Mouse (Mus musculus) liver, adult 2 months (tissue): Measurements from ENCODE around the gene Arhgap27. TPM values are rescaled to one million over a fixed set of nuclear protein-coding genes. Genes with fewer than 3 reads are reported as not detected.

Source experiments
- DNase-seq: peaks from one replicate; pipeline ENCODE4 v3.0.0-alpha.2; 2011; ENCODE audit warnings: low read depth, low spot score; ENCODE audit errors: extremely low read depth
- H3K27ac ChIP-seq: fragments of 200-500 bp; replicated peaks from 2 replicates; pipeline ENCODE4 v1.5.1; 2012; ENCODE audit warnings: low read depth, mild to moderate bottlenecking, control low read depth, inconsistent platforms, low read length; ENCODE audit not compliant: insufficient read depth
- H3K27me3 ChIP-seq: fragments of 200-500 bp; 2 replicates; pipeline ENCODE4 v1.6.1; 2012; ENCODE audit warnings: mild to moderate bottlenecking, moderate library complexity, low read length, inconsistent platforms; ENCODE audit not compliant: control insufficient read depth, insufficient read depth
- H3K36me3 ChIP-seq: fragments of 200-500 bp; 2 replicates; pipeline ENCODE4 v1.6.1; 2012; ENCODE audit warnings: low read length, inconsistent platforms; ENCODE audit not compliant: control insufficient read depth, insufficient read depth
- H3K4me1 ChIP-seq: fragments of 200-500 bp; 2 replicates; pipeline ENCODE4 v1.6.1; 2011; ENCODE audit warnings: low read length; ENCODE audit not compliant: control insufficient read depth, insufficient read depth
- H3K4me3 ChIP-seq: fragments of 200-500 bp; 2 replicates; pipeline ENCODE4 v1.5.1; 2011; ENCODE audit warnings: low read depth, mild to moderate bottlenecking, control low read depth, low read length, moderate library complexity; ENCODE audit not compliant: insufficient read depth
- H3K79me2 ChIP-seq: fragments of 200-500 bp; 2 replicates; pipeline ENCODE4 v1.6.1; 2012; ENCODE audit warnings: inconsistent platforms, mild to moderate bottlenecking, low read length, moderate library complexity; ENCODE audit not compliant: control insufficient read depth, insufficient read depth
- H3K9ac ChIP-seq: fragments of 200-500 bp; 2 replicates; pipeline ENCODE4 v1.6.1; 2012; ENCODE audit warnings: low read depth, mild to moderate bottlenecking, control low read depth, inconsistent platforms, low read length
- CTCF ChIP-seq: fragments of 200-500 bp; IDR thresholded peaks from 2 replicates; pipeline ENCODE4 v1.5.1; 2011; ENCODE audit warnings: low read depth, low read length, control low read depth
- POLR2A ChIP-seq: fragments of 200-500 bp; IDR thresholded peaks from 2 replicates; pipeline ENCODE4 v1.6.1; 2011; ENCODE audit warnings: low read length, control low read depth; ENCODE audit not compliant: insufficient read depth; ENCODE audit errors: extremely low read depth
- WGBS: fragments of 180-500 bp; shearing (Covaris S2); methylation state at CpG from one replicate; pipeline ENCODE4 v1.1.7; 2018; 5-methylcytosine and 5-hydroxymethylcytosine counted together
- polyA plus RNA-seq: library from polyadenylated mRNA; depleted of rRNA; stranded (reverse); fragments of >200 nt; gene quantifications from 2 replicates; pipeline ENCODE4 v1.2.3, GENCODE M21; 2012
- total RNA-seq: library from RNA; depleted of rRNA; stranded (reverse); fragments of >200 nt; gene quantifications from 2 replicates; pipeline ENCODE4 v1.2.3, GENCODE M21; 2014

The Arhgap27 gene
- total and polyA plus RNA-seq, 2 experiments: 0.55 to 3.0 TPM

- Histone ChIP-seq H3K36me3 (no peaks in the 10 kb centered on the region), H3K4me3 (no peak overlapping the region), H3K9ac (no peak overlapping the region), H3K27ac (no peak overlapping the region), H3K27me3 (peaks cover under 1% of the 10 kb centered on the region; the same call in 1 of the 2 replicates), H3K4me1 (no peaks in the 10 kb centered on the region), H3K79me2 (no peaks in the 10 kb centered on the region)
- WGBS: 90% methylated on average over 9 of the region's 9 CpGs
- no peak for TF ChIP-seq CTCF
- no peak for DNase-seq
Measured at GRCm38 (mm10) chr11:103334925-103335324, 28.6 kb downstream of the Arhgap27 start.

DNA sequence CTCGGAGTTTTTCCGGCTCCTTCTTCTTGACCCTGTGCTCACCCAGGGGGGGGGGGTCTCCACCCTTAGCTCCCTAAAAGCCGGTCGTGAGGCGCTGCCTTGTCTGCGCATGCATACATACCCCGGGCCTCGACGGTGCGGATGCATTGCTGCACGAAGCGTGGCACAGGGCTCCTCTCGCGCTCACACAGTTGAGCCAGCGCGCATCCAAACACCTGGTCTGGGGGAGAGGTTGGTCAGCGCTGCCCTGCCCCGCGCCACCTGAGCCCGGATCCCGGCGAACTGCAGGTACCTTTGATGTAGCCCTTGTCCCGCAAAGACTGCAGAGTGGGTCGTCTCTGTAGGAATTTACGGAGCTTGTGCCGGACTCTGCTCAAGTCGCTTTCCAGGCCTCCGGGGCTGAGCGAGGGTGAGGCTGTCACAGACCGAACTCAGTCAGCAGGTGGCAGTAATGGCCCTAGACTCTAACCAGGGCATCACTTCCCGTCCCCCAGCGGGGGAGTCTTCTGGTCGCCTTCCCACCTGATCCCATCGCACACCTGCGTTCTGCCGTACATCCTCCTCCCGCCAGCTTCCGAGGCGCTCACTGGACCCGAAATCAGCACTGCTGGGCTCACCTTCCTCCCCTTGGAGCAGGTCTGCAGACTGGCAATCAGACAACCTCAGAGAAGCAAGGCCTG, 29.6 kb downstream of the Arhgap27 start:
- Histone ChIP-seq H3K79me2 (no peaks in the 10 kb centered on the region), H3K27ac (no peak overlapping the region), H3K9ac (no peak overlapping the region), H3K4me3 (no peak overlapping the region), H3K36me3 (no peaks in the 10 kb centered on the region), H3K4me1 (no peaks in the 10 kb centered on the region), H3K27me3 (no peaks in the 10 kb centered on the region)
- no peak for DNase-seq
- TF ChIP-seq POLR2A (no peak), CTCF (peak; percentile 58)
- WGBS: 36% methylated on average over 40 of the region's 40 CpGs

GRCm38 (mm10) chr11:103332890-103333651, 30.4 kb downstream of the Arhgap27 start:
- DNase-seq: no peak
- WGBS: 58% methylated on average over 34 of the region's 34 CpGs
- no peak for TF ChIP-seq CTCF
- no peak for TF ChIP-seq POLR2A

GRCm38 (mm10) chr11:103332186-103332889, 31.2 kb downstream of the Arhgap27 start:
- H3K27me3 ChIP-seq: no peaks in the 10 kb centered on the region
- DNase-seq: peak; percentile 51
- 40% methylated on average over 18 of the region's 18 CpGs for WGBS
- H3K4me3 ChIP-seq: no peak overlapping the region
- H3K9ac ChIP-seq: no peak overlapping the region
- H3K36me3 ChIP-seq: no peaks in the 10 kb centered on the region
- TF ChIP-seq CTCF: peak; percentile 74
- no peak for TF ChIP-seq POLR2A
- H3K27ac ChIP-seq: no peak overlapping the region
- no peaks in the 10 kb centered on the region for H3K79me2 ChIP-seq
- no peaks in the 10 kb centered on the region for H3K4me1 ChIP-seq

More at GRCm38 (mm10) chr11:103332890-103333651, 30.4 kb downstream of the Arhgap27 start:
- no peaks in the 10 kb centered on the region for H3K79me2 ChIP-seq
- H3K27ac ChIP-seq: no peak overlapping the region
- no peaks in the 10 kb centered on the region for H3K4me1 ChIP-seq
- peak overlapping the region; percentile 9; the same call in 1 of the 2 replicates for H3K4me3 ChIP-seq
- no peak overlapping the region for H3K9ac ChIP-seq
- no peaks in the 10 kb centered on the region for H3K36me3 ChIP-seq
- no peaks in the 10 kb centered on the region for H3K27me3 ChIP-seq

- Histone ChIP-seq H3K36me3 (no peaks in the 10 kb centered on the region), H3K9ac (no peak overlapping the region), H3K4me3 (no peak overlapping the region), H3K27me3 (no peaks in the 10 kb centered on the region), H3K27ac (no peak overlapping the region), H3K79me2 (no peaks in the 10 kb centered on the region), H3K4me1 (no peaks in the 10 kb centered on the region)
- WGBS: 76% methylated on average over 10 of the region's 10 CpGs
- no peak for DNase-seq
- no peak for TF ChIP-seq POLR2A
- no peak for TF ChIP-seq CTCF
Measured at GRCm38 (mm10) chr11:103331502-103332185, 31.8 kb downstream of the Arhgap27 start.
